Mouse (Mus musculus) embryonic facial prominence, embryonic 11.5 days (tissue): Measurements from ENCODE around the gene Stpg1. TPM values are rescaled to one million over a fixed set of nuclear protein-coding genes. Genes with fewer than 3 reads are reported as not detected.

Experiments
- ATAC-seq: fragments of 200-750 bp; cut with Nextera tagmentation; replicated peaks from 2 replicates; pipeline ENCODE4 v1.8.0; 2017; ENCODE audit warnings: low read depth; ENCODE audit not compliant: insufficient number of reproducible peaks, low FRiP score, low TSS enrichment
- DNase-seq: peaks from one replicate; pipeline ENCODE4 v3.0.0-alpha.2; 2015; ENCODE audit warnings: low spot score
- H3K27ac ChIP-seq: fragments of 300-500 bp; sonication (generic); replicated peaks from 2 replicates; pipeline ENCODE4 v1.5.1; 2014; ENCODE audit warnings: mild to moderate bottlenecking, low read depth, low read length, control low read depth
- H3K27me3 ChIP-seq: fragments of 300-500 bp; sonication (generic); 2 replicates; pipeline ENCODE4 v1.6.1; 2014; ENCODE audit warnings: mild to moderate bottlenecking, low read length, moderate library complexity, mixed read lengths; ENCODE audit not compliant: control insufficient read depth, insufficient read depth
- H3K36me3 ChIP-seq: fragments of 300-500 bp; sonication (generic); replicated peaks from 2 replicates; pipeline ENCODE4 v1.6.1; 2014; ENCODE audit warnings: low read depth, mild to moderate bottlenecking, low read length, moderate library complexity, mixed read lengths; ENCODE audit not compliant: control insufficient read depth, insufficient read depth
- H3K4me1 ChIP-seq: fragments of 300-500 bp; sonication (generic); 2 replicates; pipeline ENCODE4 v1.6.1; 2014; ENCODE audit warnings: low read length, mixed read lengths; ENCODE audit not compliant: control insufficient read depth, insufficient read depth
- H3K4me2 ChIP-seq: fragments of 300-500 bp; sonication (generic); 2 replicates; pipeline ENCODE4 v1.6.1; 2014; ENCODE audit warnings: low read depth, mild to moderate bottlenecking, control low read depth, low read length, moderate library complexity
- H3K4me3 ChIP-seq: fragments of 300-500 bp; sonication (generic); 2 replicates; pipeline ENCODE4 v1.5.1; 2014; ENCODE audit warnings: low read depth, low read length, control low read depth
- H3K9ac ChIP-seq: fragments of 300-500 bp; sonication (generic); replicated peaks from 2 replicates; pipeline ENCODE4 v1.6.1; 2014; ENCODE audit warnings: mild to moderate bottlenecking, control low read depth, low read length
- H3K9me3 ChIP-seq: fragments of 300-500 bp; sonication (generic); replicated peaks from 2 replicates; pipeline ENCODE4 v1.6.1; 2016; ENCODE audit warnings: mild to moderate bottlenecking, low read length, inconsistent platforms, mixed read lengths; ENCODE audit not compliant: control insufficient read depth
- WGBS: fragments of 180-500 bp; shearing (Covaris S2); extraction: QIAGEN DNeasy Blood & Tissue Kit; methylation state at CpG from one replicate; pipeline ENCODE4 v1.1.7; 2014; 5-methylcytosine and 5-hydroxymethylcytosine counted together
- polyA plus RNA-seq: library from polyadenylated mRNA; unstranded; fragments of >200 nt; fragmentation: Nextera tagmentation; extraction: Ambion mirVana; gene quantifications from 2 replicates; pipeline ENCODE4 v1.2.1, GENCODE M21; 2014

Gene Stpg1
- polyA plus RNA-seq, result 0.08 and 0.32 TPM in 2 replicates

GRCm38 (mm10) chr4:135494521-135495396 is at the start of gene Stpg1, which contains the start of gene Nipal3:
Stpg1 (plus strand) TSS chr4:135494790.
Nipal3 (minus strand) TSS chr4:135495038.
- Histone ChIP-seq H3K27me3 (no peaks in the 10 kb centered on the region), H3K4me3 (peak within 1 kb of the TSS; percentile 60), H3K9me3 (no peaks in the 10 kb centered on the region), H3K4me1 (no peaks in the 10 kb centered on the region), H3K4me2 (peak within 1 kb of the TSS; percentile 95), H3K27ac (no peak within 1 kb of the TSS), H3K9ac (peak within 1 kb of the TSS; percentile 33), H3K36me3 (no peaks in the 10 kb centered on the region)
- ATAC-seq, result peak; percentile 94
- peak; percentile 95 for DNase-seq
- under 1% methylated on average over 53 of the region's 53 CpGs for WGBS

- no peak overlapping the region for H3K27ac ChIP-seq
- H3K4me3 ChIP-seq, result no peak overlapping the region
- 56% methylated on average over 14 of the region's 18 CpGs for WGBS
- no peaks in the 10 kb centered on the region for H3K36me3 ChIP-seq
- H3K9ac ChIP-seq, result no peak overlapping the region
- no peaks in the 10 kb centered on the region for H3K9me3 ChIP-seq
- no peaks in the 10 kb centered on the region for H3K4me1 ChIP-seq
- H3K27me3 ChIP-seq, result no peaks in the 10 kb centered on the region
- ATAC-seq (no peak), DNase-seq (peak; percentile 35)
- no peak overlapping the region for H3K4me2 ChIP-seq
These were observed 43.1 kb upstream of the Stpg1 start for GRCm38 (mm10) chr4:135451360-135452015.

GRCm38 (mm10) chr4:135453164-135453563 is 41.4 kb upstream of the Stpg1 start:
- no peak overlapping the region for H3K9ac ChIP-seq

GRCm38 (mm10) chr4:135453572-135453971 is 41.0 kb upstream of the Stpg1 start:
- H3K9me3 ChIP-seq, result no peaks in the 10 kb centered on the region
- ATAC-seq (no peak), DNase-seq (no peak)
- no peaks in the 10 kb centered on the region for H3K27me3 ChIP-seq
- no peak overlapping the region for H3K4me3 ChIP-seq
- no peak overlapping the region for H3K9ac ChIP-seq
- WGBS, result 74% methylated on average over 12 of the region's 12 CpGs
- no peaks in the 10 kb centered on the region for H3K36me3 ChIP-seq
- H3K27ac ChIP-seq, result no peak overlapping the region
- H3K4me1 ChIP-seq, result no peaks in the 10 kb centered on the region
- H3K4me2 ChIP-seq, result no peak overlapping the region

More at GRCm38 (mm10) chr4:135453164-135453563, 41.4 kb upstream of the Stpg1 start:
- Histone ChIP-seq H3K36me3 (no peaks in the 10 kb centered on the region), H3K9me3 (no peaks in the 10 kb centered on the region), H3K4me2 (no peak overlapping the region), H3K4me3 (no peak overlapping the region), H3K4me1 (no peaks in the 10 kb centered on the region), H3K27me3 (no peaks in the 10 kb centered on the region), H3K27ac (no peak overlapping the region)
- DNase-seq (no peak), ATAC-seq (no peak)
- 70% methylated on average over 6 of the region's 6 CpGs for WGBS

- 92% methylated on average over 11 of the region's 11 CpGs for WGBS
- Histone ChIP-seq H3K9ac (no peak overlapping the region), H3K4me3 (no peak overlapping the region), H3K36me3 (no peaks in the 10 kb centered on the region), H3K9me3 (no peaks in the 10 kb centered on the region), H3K4me1 (no peaks in the 10 kb centered on the region), H3K27me3 (no peaks in the 10 kb centered on the region), H3K4me2 (no peak overlapping the region), H3K27ac (no peak overlapping the region)
- DNase-seq (no peak), ATAC-seq (no peak)
These were observed 31.2 kb upstream of the Stpg1 start for GRCm38 (mm10) chr4:135463406-135463805.

GRCm38 (mm10) chr4:135477851-135478250 is 16.7 kb upstream of the Stpg1 start:
- Histone ChIP-seq H3K27ac (no peak overlapping the region), H3K4me2 (no peak overlapping the region), H3K9ac (no peak overlapping the region), H3K4me3 (no peak overlapping the region), H3K4me1 (no peaks in the 10 kb centered on the region), H3K36me3 (no peaks in the 10 kb centered on the region), H3K9me3 (no peaks in the 10 kb centered on the region), H3K27me3 (no peaks in the 10 kb centered on the region)
- 85% methylated on average over 10 of the region's 10 CpGs for WGBS
- ATAC-seq (no peak), DNase-seq (no peak)

GRCm38 (mm10) chr4:135480370-135480769 is 14.2 kb upstream of the Stpg1 start:
- H3K9ac ChIP-seq, result no peak overlapping the region
- no peaks in the 10 kb centered on the region for H3K4me1 ChIP-seq
- no peaks in the 10 kb centered on the region for H3K36me3 ChIP-seq
- no peak overlapping the region for H3K4me3 ChIP-seq
- no peak for ATAC-seq
- no peaks in the 10 kb centered on the region for H3K27me3 ChIP-seq
- no peak for DNase-seq
- no peak overlapping the region for H3K27ac ChIP-seq
- no peaks in the 10 kb centered on the region for H3K9me3 ChIP-seq
- WGBS, result 83% methylated on average over 9 of the region's 9 CpGs
- H3K4me2 ChIP-seq, result no peak overlapping the region

GRCm38 (mm10) chr4:135485086-135485485 is 9.5 kb upstream of the Stpg1 start:
- WGBS, result 79% methylated on average over 10 of the region's 10 CpGs
- H3K4me1 ChIP-seq, result no peaks in the 10 kb centered on the region
- H3K9me3 ChIP-seq, result no peaks in the 10 kb centered on the region
- DNase-seq (no peak), ATAC-seq (no peak)
- no peaks in the 10 kb centered on the region for H3K27me3 ChIP-seq
- H3K9ac ChIP-seq, result no peak overlapping the region
- H3K36me3 ChIP-seq, result no peaks in the 10 kb centered on the region
- no peak overlapping the region for H3K27ac ChIP-seq
- H3K4me2 ChIP-seq, result no peak overlapping the region
- H3K4me3 ChIP-seq, result no peak overlapping the region
